Mouse (Mus musculus) midbrain, embryonic 16.5 days (tissue): Measurements from ENCODE around the gene Adssl1. TPM values are rescaled to one million over a fixed set of nuclear protein-coding genes. Genes with fewer than 3 reads are reported as not detected.

ENCODE experiments used
- ATAC-seq: fragments of 200-750 bp; cut with Nextera tagmentation; 2 replicates; pipeline ENCODE4 v1.8.0; 2017; ENCODE audit warnings: moderate TSS enrichment
- H3K27ac ChIP-seq: fragments of 300-500 bp; sonication (generic); 2 replicates; pipeline ENCODE4 v1.5.1; 2014; ENCODE audit warnings: mild to moderate bottlenecking, low read length, mixed read lengths
- H3K27me3 ChIP-seq: fragments of 300-500 bp; sonication (generic); 2 replicates; pipeline ENCODE4 v1.6.1; 2014; ENCODE audit warnings: low read depth, low read length, mixed read lengths; ENCODE audit not compliant: control insufficient read depth, insufficient read depth
- H3K36me3 ChIP-seq: fragments of 300-500 bp; sonication (generic); 2 replicates; pipeline ENCODE4 v1.6.1; 2014; ENCODE audit warnings: mild to moderate bottlenecking, low read length, moderate library complexity, mixed read lengths; ENCODE audit not compliant: control insufficient read depth, insufficient read depth
- H3K4me1 ChIP-seq: fragments of 300-500 bp; sonication (generic); 2 replicates; pipeline ENCODE4 v1.6.1; 2014; ENCODE audit warnings: mild to moderate bottlenecking, low read length, mixed read lengths; ENCODE audit not compliant: control insufficient read depth, insufficient read depth
- H3K4me2 ChIP-seq: fragments of 300-500 bp; sonication (generic); 2 replicates; pipeline ENCODE4 v1.6.1; 2014; ENCODE audit warnings: mild to moderate bottlenecking, low read length, mixed read lengths
- H3K4me3 ChIP-seq: fragments of 300-500 bp; sonication (generic); 2 replicates; pipeline ENCODE4 v1.5.1; 2014; ENCODE audit warnings: low read depth, mild to moderate bottlenecking, low read length, moderate library complexity, mixed read lengths
- H3K9ac ChIP-seq: fragments of 300-500 bp; sonication (generic); 2 replicates; pipeline ENCODE4 v1.6.1; 2014; ENCODE audit warnings: low read depth, low read length, mixed read lengths
- H3K9me3 ChIP-seq: fragments of 300-500 bp; sonication (generic); replicated peaks from 2 replicates; pipeline ENCODE4 v1.6.1; 2014; ENCODE audit warnings: mild to moderate bottlenecking, low read length, mixed read lengths; ENCODE audit not compliant: control insufficient read depth, poor library complexity, severe bottlenecking
- WGBS: fragments of 180-500 bp; shearing (Covaris S2); extraction: QIAGEN DNeasy Blood & Tissue Kit; methylation state at CpG from one replicate; pipeline ENCODE4 v1.1.7; 2014; 5-methylcytosine and 5-hydroxymethylcytosine counted together
- polyA plus RNA-seq: library from polyadenylated mRNA; unstranded; fragments of >200 nt; fragmentation: Nextera tagmentation; extraction: Ambion mirVana; gene quantifications from 2 replicates; pipeline ENCODE4 v1.2.1, GENCODE M21; 2015

Adssl1 gene
- polyA plus RNA-seq, 1 experiment from 2014 or later, result 4.0 TPM

DNA sequence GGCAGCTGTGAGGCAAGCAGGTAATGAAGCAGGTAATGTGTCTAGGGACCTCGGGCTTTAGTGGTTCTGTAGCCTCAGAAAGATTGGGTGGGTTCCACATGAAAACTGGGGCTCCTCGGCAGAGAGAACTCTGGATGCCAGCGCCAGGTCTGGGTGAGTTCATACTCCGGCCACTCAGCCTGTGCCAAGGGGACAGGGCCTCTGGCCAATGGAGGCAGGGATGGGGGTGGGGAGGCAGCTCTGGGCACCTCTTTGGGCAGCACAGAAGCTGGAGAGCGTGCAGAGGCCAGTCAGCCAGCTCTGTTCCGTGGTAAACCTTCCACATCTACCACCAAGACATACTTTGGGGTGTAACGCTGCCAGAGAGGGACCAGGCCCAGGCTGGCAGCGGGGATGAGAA lies 22.2 kb upstream of the Adssl1 start:
- ATAC-seq, result no peak
- Histone ChIP-seq H3K9ac (no peak overlapping the region), H3K27ac (no peak overlapping the region), H3K4me3 (no peak overlapping the region), H3K36me3 (no peaks in the 10 kb centered on the region), H3K4me1 (0 out of 2 replicates have a peak, but pooled peaks cover 3% of the 10 kb centered on the region), H3K9me3 (no peaks in the 10 kb centered on the region), H3K4me2 (no peak overlapping the region), H3K27me3 (no peaks in the 10 kb centered on the region)
- WGBS, result 83% methylated on average over 8 of the region's 8 CpGs

DNA sequence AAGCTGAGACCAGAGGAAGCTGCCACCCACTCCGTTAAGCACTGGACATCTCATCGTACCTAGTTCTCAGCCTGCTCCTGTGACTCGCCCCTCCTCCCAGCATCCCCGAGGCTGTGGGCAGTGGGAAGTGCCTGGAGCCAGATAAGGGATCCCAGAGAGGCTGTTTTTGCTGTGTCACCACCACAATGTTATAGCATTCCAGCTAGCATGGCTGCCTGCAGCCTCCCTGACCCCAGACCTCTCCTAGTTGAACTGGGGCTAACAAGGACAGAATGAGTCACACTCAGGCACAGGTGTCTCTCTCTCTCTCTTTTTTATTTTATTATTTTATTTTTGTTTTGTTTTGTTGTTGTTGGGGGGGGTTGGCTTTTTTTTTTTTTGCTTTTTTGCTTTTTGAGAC lies 20.6 kb upstream of the Adssl1 start:
- no peaks in the 10 kb centered on the region for H3K9me3 ChIP-seq
- H3K4me1 ChIP-seq, result 0 out of 2 replicates have a peak, but pooled peaks cover 3% of the 10 kb centered on the region
- no peak overlapping the region for H3K4me2 ChIP-seq
- 38% methylated on average over 4 of the region's 4 CpGs for WGBS
- H3K36me3 ChIP-seq, result no peaks in the 10 kb centered on the region
- H3K27me3 ChIP-seq, result no peaks in the 10 kb centered on the region
- no peak overlapping the region for H3K27ac ChIP-seq
- no peak for ATAC-seq
- H3K9ac ChIP-seq, result no peak overlapping the region
- H3K4me3 ChIP-seq, result no peak overlapping the region

DNA sequence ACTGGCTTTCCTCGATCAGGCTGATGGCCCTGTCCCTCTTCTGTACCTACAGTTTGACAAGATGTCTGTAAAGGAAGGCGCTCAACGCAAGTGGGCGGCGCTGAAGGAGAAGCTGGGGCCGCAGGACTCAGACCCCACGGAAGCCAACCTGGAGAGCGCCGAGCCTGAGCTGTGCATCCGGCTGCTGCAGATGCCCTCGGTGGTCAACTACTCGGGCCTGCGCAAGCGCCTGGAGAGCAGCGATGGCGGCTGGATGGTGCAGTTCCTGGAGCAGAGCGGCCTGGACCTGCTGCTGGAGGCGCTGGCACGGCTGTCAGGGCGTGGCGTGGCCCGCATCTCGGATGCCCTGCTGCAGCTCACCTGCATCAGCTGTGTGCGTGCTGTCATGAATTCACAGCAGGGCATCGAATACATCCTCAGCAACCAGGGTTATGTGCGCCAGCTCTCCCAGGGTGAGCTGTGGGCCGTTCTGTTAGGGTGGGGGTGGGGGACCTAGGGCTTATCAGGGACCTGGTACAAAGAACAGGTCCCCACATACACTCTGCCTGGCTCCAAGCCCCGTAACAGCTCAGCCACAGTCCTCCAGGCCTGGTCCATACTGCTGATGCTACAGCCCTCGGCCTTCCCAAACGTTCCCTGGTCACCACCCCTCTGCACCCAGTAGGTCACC lies 19.8 kb upstream of the Adssl1 start:
- no peaks in the 10 kb centered on the region for H3K27me3 ChIP-seq
- no peak for ATAC-seq
- 0 out of 2 replicates have a peak, but pooled peaks cover 2% of the 10 kb centered on the region for H3K4me1 ChIP-seq
- H3K4me2 ChIP-seq, result no peak overlapping the region
- no peak overlapping the region for H3K9ac ChIP-seq
- WGBS, result 78% methylated on average over 30 of the region's 30 CpGs
- H3K9me3 ChIP-seq, result no peaks in the 10 kb centered on the region
- no peaks in the 10 kb centered on the region for H3K36me3 ChIP-seq
- no peak overlapping the region for H3K27ac ChIP-seq
- H3K4me3 ChIP-seq, result no peak overlapping the region

DNA sequence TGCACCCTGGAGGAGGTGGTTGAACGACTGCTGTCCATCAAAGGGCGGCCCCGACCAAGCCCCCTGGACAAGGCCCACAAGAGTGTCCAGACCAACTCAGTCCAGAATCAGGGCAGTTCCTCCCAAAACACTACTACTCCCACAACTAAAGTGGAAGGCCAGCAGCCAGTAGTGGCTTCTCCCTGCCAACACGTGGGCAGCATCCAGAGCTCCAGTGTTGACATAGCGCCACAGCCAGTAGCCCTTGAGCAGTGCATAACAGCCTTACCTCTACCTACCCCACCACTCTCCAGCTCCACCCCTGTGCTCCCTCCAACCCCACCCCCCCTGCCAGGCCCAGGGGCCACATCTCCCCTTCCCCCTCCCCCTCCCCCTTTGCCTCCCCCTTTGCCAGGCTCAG lies 15.8 kb upstream of the Adssl1 start:
- H3K4me3 ChIP-seq, result no peak overlapping the region
- no peak overlapping the region for H3K4me2 ChIP-seq
- H3K36me3 ChIP-seq, result no peaks in the 10 kb centered on the region
- no peaks in the 10 kb centered on the region for H3K4me1 ChIP-seq
- 87% methylated on average over 5 of the region's 5 CpGs for WGBS
- H3K27me3 ChIP-seq, result no peaks in the 10 kb centered on the region
- no peak for ATAC-seq
- no peak overlapping the region for H3K9ac ChIP-seq
- H3K27ac ChIP-seq, result no peak overlapping the region
- no peaks in the 10 kb centered on the region for H3K9me3 ChIP-seq

DNA sequence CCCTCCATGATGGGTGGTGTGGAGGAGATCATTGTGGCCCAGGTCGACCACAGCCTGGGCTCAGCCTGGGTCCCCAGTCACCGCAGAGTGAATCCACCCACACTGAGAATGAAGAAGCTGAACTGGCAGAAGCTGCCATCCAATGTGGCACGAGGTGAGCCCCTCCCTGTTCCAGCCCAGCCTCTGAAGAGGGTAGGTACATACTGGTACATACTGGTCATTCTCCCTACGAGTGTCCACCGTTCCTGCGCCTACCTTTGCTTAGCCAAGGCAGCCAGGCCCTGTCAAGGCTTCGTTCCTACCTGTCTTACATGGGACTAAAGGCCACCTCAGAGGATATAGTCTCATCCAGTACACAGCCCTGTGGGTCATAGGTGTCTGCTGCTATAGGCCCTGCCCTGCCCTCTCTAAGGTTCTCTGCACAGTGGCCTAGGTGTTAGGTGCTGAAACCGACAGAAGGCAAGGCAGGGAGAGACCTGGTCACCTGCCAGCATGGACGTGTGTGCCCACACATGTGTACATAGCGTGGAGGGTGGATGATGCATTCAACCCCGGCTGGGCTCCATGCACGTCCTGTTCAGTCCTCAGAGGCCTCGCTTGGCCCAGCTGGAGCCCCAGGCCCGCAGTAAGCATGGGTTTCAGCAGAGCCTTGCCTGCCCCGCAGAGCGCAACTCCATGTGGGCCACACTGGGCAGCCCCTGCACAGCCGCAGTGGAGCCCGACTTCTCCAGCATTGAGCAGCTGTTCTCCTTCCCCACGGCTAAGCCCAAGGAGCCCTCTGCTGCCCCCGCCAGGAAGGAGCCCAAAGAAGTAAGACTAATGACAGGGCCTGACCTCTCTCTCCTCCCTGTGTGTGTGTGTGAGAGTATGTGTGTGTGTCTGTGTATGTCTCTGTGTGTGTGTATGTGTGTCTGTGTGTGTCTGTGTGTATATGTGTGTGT lies 14.9 kb upstream of the Adssl1 start:
- no peak overlapping the region for H3K4me3 ChIP-seq
- no peaks in the 10 kb centered on the region for H3K9me3 ChIP-seq
- H3K4me1 ChIP-seq, result no peaks in the 10 kb centered on the region
- H3K27me3 ChIP-seq, result no peaks in the 10 kb centered on the region
- H3K27ac ChIP-seq, result no peak overlapping the region
- H3K4me2 ChIP-seq, result no peak overlapping the region
- no peak overlapping the region for H3K9ac ChIP-seq
- 63% methylated on average over 20 of the region's 20 CpGs for WGBS
- no peaks in the 10 kb centered on the region for H3K36me3 ChIP-seq
- ATAC-seq, result peak; percentile 57; the same call in 1 of the 2 replicates

DNA sequence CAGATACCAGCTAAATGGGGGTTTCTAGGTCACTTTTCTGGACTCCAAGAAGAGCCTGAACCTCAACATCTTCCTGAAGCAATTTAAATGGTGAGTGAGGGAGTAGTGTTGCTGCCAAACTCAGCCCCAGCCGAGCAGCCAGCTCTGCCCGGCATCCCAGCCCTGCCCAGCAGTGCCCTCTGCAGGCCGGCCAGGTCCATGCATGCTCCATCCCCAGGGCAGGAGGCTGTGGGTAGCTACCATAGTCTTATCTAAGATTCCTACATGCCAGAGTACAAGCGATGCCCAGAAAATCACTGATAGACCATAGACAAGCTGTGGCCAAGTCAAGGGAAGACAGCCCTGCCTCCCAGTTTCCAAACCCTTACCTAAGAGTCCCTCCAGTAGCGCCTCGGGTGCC lies 14.1 kb upstream of the Adssl1 start:
- Histone ChIP-seq H3K27me3 (no peaks in the 10 kb centered on the region), H3K4me1 (no peaks in the 10 kb centered on the region), H3K9me3 (no peaks in the 10 kb centered on the region), H3K27ac (no peak overlapping the region), H3K36me3 (no peaks in the 10 kb centered on the region), H3K9ac (no peak overlapping the region), H3K4me2 (no peak overlapping the region), H3K4me3 (no peak overlapping the region)
- WGBS, result 47% methylated on average over 6 of the region's 6 CpGs
- ATAC-seq, result 0 out of 2 replicates have a peak, but pooled peaks have one; percentile 55

DNA sequence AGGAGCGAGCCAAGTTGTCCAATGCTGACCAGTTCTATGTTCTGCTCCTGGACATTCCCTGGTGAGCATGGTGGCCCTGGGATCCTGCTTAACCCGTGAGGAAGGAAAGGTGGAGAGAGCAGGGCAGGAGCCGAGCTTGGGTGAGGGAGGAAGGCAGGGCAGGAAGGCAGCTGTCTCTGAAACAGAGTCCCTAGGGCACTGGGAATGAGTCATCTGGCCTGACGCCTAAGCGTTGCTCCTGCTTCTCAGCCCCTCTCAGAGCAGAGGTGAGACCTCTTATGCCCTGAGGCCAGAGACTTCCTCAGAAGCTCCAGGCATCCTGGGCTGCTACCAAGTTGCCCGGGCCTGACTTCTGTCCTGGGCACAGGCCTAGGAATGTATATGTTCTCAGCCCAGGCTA lies 12.8 kb upstream of the Adssl1 start:
- Histone ChIP-seq H3K27ac (no peak overlapping the region), H3K4me3 (no peak overlapping the region), H3K4me1 (no peaks in the 10 kb centered on the region), H3K27me3 (no peaks in the 10 kb centered on the region), H3K4me2 (no peak overlapping the region), H3K36me3 (no peaks in the 10 kb centered on the region), H3K9me3 (no peaks in the 10 kb centered on the region), H3K9ac (no peak overlapping the region)
- ATAC-seq, result no peak
- 81% methylated on average over 6 of the region's 6 CpGs for WGBS

DNA sequence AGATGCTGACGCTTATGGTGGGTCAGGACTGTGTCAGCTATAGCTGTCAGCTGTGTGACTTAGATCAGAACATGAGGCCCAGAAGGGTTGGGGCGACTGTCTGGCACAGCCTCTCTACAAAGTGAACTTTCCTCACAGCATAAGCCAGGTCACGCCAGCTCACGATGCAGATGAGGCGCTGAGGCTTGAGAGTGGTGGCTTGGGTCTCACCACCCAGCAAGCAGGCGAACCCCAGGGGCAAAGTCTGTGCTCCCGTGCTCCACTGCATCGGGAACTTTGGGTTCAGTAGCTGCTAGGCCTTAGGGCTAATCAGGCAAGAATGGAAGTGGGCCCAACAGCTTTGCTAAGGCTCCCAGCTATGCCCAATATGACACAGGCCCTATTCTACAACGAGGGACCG lies 10.8 kb upstream of the Adssl1 start:
- H3K4me2 ChIP-seq, result no peak overlapping the region
- H3K9me3 ChIP-seq, result no peaks in the 10 kb centered on the region
- no peak overlapping the region for H3K9ac ChIP-seq
- H3K4me3 ChIP-seq, result no peak overlapping the region
- H3K36me3 ChIP-seq, result no peaks in the 10 kb centered on the region
- H3K4me1 ChIP-seq, result no peaks in the 10 kb centered on the region
- no peak overlapping the region for H3K27ac ChIP-seq
- 90% methylated on average over 10 of the region's 10 CpGs for WGBS
- no peak for ATAC-seq
- no peaks in the 10 kb centered on the region for H3K27me3 ChIP-seq

DNA sequence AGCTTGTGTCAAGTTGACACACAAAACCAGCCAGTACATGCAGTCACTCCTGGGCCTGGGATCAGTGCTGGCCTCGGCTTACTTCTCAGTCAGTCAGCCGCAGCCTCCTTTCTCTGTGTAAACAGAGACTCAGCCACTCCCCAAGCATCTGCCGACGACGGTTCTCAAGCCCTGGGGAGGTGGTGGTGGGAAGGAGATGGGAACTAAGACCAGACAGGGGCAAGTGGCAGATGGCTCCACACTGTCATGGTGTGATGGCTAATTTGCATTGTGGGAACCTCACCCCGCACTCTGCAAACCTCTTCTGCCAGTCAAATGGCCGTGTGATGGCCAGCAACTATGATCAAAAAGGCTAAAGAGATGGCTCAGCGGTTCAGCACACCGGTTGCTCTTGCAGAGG lies 3.2 kb upstream of the Adssl1 start:
- Histone ChIP-seq H3K4me2 (no peak overlapping the region), H3K36me3 (no peaks in the 10 kb centered on the region), H3K27ac (no peak overlapping the region), H3K4me1 (peaks cover 9% of the 10 kb centered on the region; the same call in 1 of the 2 replicates), H3K27me3 (peaks cover 11% of the 10 kb centered on the region), H3K4me3 (no peak overlapping the region), H3K9me3 (no peaks in the 10 kb centered on the region), H3K9ac (no peak overlapping the region)
- no peak for ATAC-seq
- 63% methylated on average over 9 of the region's 9 CpGs for WGBS
